Mouse (Mus musculus) myocyte (in vitro differentiated cells): ENCODE measurements around the gene F5. TPM values are rescaled to one million over a fixed set of nuclear protein-coding genes. Genes with fewer than 3 reads are reported as not detected.

Source experiments
- H3K27me3 ChIP-seq: one replicate; pipeline ENCODE4 v1.6.1; 2011; ENCODE audit not compliant: control insufficient read depth, insufficient read depth, insufficient read length
- H3K36me3 ChIP-seq: one replicate; pipeline ENCODE4 v1.6.1; 2011; ENCODE audit not compliant: control insufficient read depth, insufficient read depth
- H3K4me2 ChIP-seq: one replicate; pipeline ENCODE4 v1.6.1; 2011; ENCODE audit warnings: low read depth, control low read depth
- H3K4me3 ChIP-seq: one replicate; pipeline ENCODE4 v1.5.1; 2011; ENCODE audit warnings: mild to moderate bottlenecking, control low read depth, moderate library complexity
- H3K79me2 ChIP-seq: one replicate; pipeline ENCODE4 v1.6.1; 2011; ENCODE audit not compliant: control insufficient read depth, insufficient read depth
- H3ac ChIP-seq: one replicate; pipeline ENCODE4 v1.6.1; 2011; ENCODE audit not compliant: control insufficient read depth, insufficient read length
- CEBPB ChIP-seq: IDR thresholded peaks from 2 replicates; pipeline ENCODE4 v1.6.1; 2011; ENCODE audit warnings: mild to moderate bottlenecking, moderate library complexity; ENCODE audit not compliant: poor library complexity, insufficient read depth, severe bottlenecking
- E2F4 ChIP-seq: IDR thresholded peaks from one replicate; pipeline ENCODE4 v1.6.1; 2011; ENCODE audit warnings: mild to moderate bottlenecking, control low read depth, moderate library complexity; ENCODE audit not compliant: insufficient read depth
- MYOG ChIP-seq, 3 experiments: IDR thresholded peaks; one replicate each; pipeline ENCODE4 v1.6.1; 2011; ENCODE audit warnings: control low read depth in 2 of 3, low read depth in 2 of 3, mild to moderate bottlenecking in 2 of 3; ENCODE audit not compliant: insufficient read length in 2 of 3, control insufficient read depth in 1 of 3, insufficient read depth in 1 of 3
- POLR2A ChIP-seq: IDR thresholded peaks from one replicate; pipeline ENCODE4 v1.6.1; 2011; ENCODE audit warnings: low read depth, mild to moderate bottlenecking, control low read depth, moderate library complexity; ENCODE audit not compliant: insufficient read length
- POLR2AphosphoS2 ChIP-seq: IDR thresholded peaks from one replicate; pipeline ENCODE4 v1.6.1; 2011; ENCODE audit warnings: low read depth, control low read depth; ENCODE audit not compliant: insufficient read length
- REST ChIP-seq: IDR thresholded peaks from one replicate; pipeline ENCODE4 v1.6.1; 2011; ENCODE audit warnings: mild to moderate bottlenecking, control low read depth, moderate library complexity; ENCODE audit not compliant: insufficient read depth, insufficient read length
- TCF12 ChIP-seq: IDR thresholded peaks from one replicate; pipeline ENCODE4 v1.6.1; 2011; ENCODE audit warnings: mild to moderate bottlenecking, control low read depth; ENCODE audit not compliant: poor library complexity, insufficient read depth, severe bottlenecking
- TCF3 ChIP-seq: IDR thresholded peaks from one replicate; pipeline ENCODE4 v1.6.1; 2011; ENCODE audit warnings: low read depth, control low read depth; ENCODE audit not compliant: insufficient read length
- USF1 ChIP-seq: IDR thresholded peaks from one replicate; pipeline ENCODE4 v1.6.1; 2011; ENCODE audit warnings: low read depth, mild to moderate bottlenecking, control low read depth, moderate library complexity
- polyA plus RNA-seq: library from polyadenylated mRNA; unstranded; fragments of >200 nt; fragmentation: generic; extraction: Trizol; gene quantifications from one replicate; pipeline ENCODE4 v1.2.1, GENCODE M21; 2012; ENCODE audit warnings: missing spikeins

F5 gene
- polyA plus RNA-seq, 1 experiment: 0.02 TPM

GRCm38 (mm10) chr1:164260171-164261028, 108.8 kb downstream of the F5 start:
- Histone ChIP-seq H3K4me3 (no peak overlapping the region), H3K4me2 (no peak overlapping the region), H3K79me2 (no peaks in the 10 kb centered on the region), H3ac (no peak overlapping the region), H3K27me3 (no peaks in the 10 kb centered on the region), H3K36me3 (peaks cover 50% of the 10 kb centered on the region)
- no peak for TF ChIP-seq REST
- no peak for TF ChIP-seq E2F4
- TF ChIP-seq MYOG (IDR thresholded peaks at IDR 0.05; ENCODE audit: control insufficient read depth in 1 of 3, insufficient read depth in 1 of 3, insufficient read length in 2 of 3, low read depth in 2 of 3): no peak
- TF ChIP-seq POLR2AphosphoS2: no peak
- no peak for TF ChIP-seq TCF12
- TF ChIP-seq POLR2A: no peak
- no peak for TF ChIP-seq USF1
- TF ChIP-seq TCF3: no peak

- H3K4me3 ChIP-seq: no peak overlapping the region
- H3K36me3 ChIP-seq: peaks cover 50% of the 10 kb centered on the region
- H3K4me2 ChIP-seq: no peak overlapping the region
- H3ac ChIP-seq: no peak overlapping the region
- H3K27me3 ChIP-seq: no peaks in the 10 kb centered on the region
- TF ChIP-seq CEBPB (peak; percentile 63), E2F4 (no peak)
- no peaks in the 10 kb centered on the region for H3K79me2 ChIP-seq
These were observed 109.9 kb downstream of the F5 start for GRCm38 (mm10) chr1:164261553-164261952.

Other genes starting within 250 kb of the F5 start
- gene Scyl3, start 222.7 kb upstream of the F5 start, polyA plus RNA-seq: 3.9 TPM
- gene BC055324, start 157.0 kb upstream of the F5 start, polyA plus RNA-seq: 2.8 TPM
- gene Mettl18, start 156.9 kb upstream of the F5 start, polyA plus RNA-seq: 1.8 TPM
- gene Sele, start 103.6 kb upstream of the F5 start, polyA plus RNA-seq: not detected
- gene Sell, start 89.9 kb upstream of the F5 start, polyA plus RNA-seq: not detected
- 0.14 TPM for gene Selp, start 36.6 kb upstream of the F5 start, polyA plus RNA-seq
- 6.2 TPM for gene Slc19a2, start 97.2 kb downstream of the F5 start, polyA plus RNA-seq
- 4.1 TPM for gene Ccdc181, start 123.7 kb downstream of the F5 start, polyA plus RNA-seq
- gene Nme7, start 152.3 kb downstream of the F5 start, polyA plus RNA-seq: 10.7 TPM
- 11.4 TPM for gene Blzf1, start 155.7 kb downstream of the F5 start, polyA plus RNA-seq